Mouse (Mus musculus) urinary bladder, postnatal 4 days (tissue): ENCODE measurements at regions not wholly inside any gene's neighbourhood (a gene's known extent, or its start where the extent isn't known, plus 50 kb on each side); places are given as distances from the start of the nearest gene placed in this dataset.

ENCODE experiments used
- DNase-seq, 2 experiments: peaks; one replicate each; pipeline ENCODE4 v3.0.0; 2021 to 2022; ENCODE audit warnings: low spot score in 2 of 2

DNA sequence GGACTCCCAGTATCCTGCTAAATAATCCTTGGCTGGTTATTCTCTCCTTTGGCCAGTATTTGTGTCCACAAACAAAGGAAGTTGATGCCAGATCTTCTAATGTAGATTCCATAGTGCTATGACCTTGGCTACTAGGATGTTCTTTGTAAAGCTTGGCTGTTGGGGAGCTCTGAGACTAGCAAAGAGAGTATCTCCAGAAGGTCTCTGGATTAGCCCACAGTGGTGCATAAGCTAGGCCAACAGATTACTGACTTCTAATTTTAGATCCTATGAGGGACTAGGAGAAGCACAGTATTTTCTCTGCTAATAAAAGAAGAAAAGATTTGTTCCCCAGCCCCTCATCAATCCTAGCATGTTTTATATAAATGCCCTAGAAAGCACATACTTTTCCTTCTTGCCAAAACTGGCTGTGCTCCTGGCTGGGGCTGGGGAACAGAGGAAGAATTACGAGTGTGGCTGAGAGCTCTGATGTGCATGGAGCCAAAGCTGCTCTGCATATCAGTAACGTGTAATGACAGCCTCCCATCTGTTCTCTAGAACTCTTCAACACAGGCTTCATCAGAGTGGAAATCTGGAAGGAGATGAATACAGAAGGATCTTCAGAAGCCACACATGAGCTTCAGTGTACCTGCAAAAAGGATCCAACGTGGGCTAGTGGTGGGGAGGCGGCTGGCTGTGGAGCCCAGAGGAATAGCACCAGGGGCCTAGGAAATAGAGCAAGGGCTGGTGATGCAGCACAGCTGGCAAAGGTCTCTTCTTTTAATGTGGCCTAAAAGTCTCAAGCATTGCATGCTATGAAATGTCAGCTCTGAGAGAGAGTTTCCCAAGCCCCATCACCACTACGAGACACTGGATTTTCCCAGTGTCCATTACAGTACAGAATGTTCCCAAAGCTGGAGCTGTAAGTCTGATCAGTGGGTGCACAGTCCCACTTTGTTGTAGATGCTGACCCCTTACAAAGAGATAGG lies 283.0 kb upstream of the Plxna2 start:
- DNase-seq: peak in 1 of 2 experiments; percentile 33

DNA sequence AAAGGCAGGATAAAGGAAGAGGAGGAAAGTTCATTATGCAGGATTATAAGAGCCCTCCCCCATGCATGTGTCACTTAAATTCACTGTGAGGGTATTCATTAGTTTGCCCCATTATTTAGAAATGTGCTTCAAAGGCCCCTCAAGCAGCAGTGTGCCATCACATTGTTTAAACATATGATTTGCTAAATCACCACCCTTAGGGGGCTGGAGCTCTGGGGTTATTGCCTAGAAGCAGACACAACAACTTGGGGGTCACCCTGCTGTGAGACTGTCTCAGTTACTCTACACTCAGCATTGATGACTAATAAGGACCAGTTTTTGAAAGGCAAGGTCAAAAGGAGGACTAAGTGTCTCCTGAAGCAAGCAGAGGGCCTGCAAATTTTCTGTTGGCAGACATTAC lies 285.4 kb upstream of the Plxna2 start:
- no peak for DNase-seq

DNA sequence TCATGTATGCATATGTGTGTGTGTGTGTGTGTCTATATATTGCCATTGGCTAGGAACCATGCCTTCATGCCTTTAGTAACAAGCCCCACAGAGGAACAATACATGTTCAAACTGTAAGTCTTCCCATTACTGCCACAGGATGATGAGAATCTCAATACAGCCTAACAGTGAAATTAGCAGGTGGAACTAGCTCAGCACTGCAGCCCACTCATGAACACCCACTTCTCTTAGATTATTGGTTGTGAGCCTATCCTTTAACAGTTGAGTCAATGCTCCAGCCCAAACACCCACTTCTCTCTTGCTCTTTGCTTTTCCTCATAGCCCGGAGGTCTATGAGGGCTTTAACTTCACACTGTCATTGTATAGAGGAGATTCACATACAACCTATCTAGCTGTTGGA lies 287.5 kb upstream of the Plxna2 start:
- DNase-seq: no peak

DNA sequence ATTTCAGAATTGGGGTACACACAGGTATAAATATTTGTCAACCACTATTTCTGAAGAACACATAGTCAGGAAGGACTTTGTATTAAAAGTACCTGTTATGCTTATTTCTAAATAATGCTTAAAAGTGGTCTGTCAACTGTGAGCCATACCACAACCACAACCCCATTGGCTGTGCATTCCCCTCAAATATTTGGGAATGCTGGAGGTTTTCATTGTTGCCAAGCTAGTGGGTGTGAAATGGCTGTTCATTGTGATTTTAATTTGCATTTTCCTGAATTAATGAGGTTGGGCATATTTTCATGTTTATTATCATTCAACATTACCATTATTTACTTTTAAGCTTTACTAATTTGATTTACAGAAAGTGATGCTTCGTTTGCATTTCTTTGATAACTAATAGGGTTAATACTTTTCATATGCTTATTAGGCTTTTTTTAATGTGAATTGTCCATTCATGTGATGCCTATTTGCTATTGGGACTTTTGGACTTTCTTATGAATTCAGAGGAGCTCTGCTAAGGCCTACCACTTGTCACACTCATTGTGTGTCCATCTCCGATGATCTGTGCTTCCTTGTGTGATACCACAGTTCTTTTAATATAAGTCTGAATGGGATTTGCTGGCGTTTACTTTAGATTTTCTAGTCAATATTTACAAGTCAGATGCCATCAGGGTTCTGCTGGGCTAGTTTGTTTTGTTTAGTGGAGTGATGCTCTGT lies 297.5 kb upstream of the Plxna2 start:
- no peak for DNase-seq

DNA sequence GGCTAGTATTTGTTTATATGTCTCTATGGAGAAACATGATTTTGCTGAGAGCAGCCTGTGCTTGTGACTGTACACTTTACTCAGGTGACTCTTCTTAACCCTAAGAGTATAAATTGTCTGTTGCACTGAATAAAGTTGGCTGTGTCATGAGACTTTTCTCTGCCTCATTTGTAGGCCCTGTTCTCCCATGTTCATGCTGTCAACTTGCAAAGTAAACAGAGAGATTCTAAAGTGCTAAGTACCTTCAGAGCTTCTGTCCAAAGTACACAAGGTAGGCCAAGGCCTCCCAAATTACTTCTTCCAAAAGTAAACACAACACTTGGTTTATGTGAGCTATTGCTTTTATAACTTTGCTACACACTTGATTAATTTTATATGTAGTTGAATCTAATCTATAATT lies 299.7 kb upstream of the Plxna2 start:
- DNase-seq: no peak

DNA sequence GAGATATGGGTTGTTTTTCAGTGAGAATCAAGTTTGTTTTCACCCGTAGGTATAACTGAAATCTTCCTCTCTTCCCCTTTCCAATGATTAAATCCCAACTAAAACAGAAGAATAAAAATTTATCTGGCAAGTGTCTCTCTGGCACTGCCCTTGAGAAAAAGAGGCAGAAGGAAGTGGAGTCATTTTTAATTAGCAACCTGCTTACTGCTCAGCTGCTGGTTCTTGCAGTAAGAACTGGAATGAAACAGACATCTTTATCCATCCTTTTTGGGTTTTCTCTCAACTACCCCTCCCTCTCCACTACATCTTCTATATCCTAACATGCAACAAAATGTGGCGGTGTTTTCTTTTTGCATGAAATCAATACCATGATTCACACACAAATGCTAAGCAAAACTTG lies 302.4 kb upstream of the Plxna2 start:
- DNase-seq: no peak

DNA sequence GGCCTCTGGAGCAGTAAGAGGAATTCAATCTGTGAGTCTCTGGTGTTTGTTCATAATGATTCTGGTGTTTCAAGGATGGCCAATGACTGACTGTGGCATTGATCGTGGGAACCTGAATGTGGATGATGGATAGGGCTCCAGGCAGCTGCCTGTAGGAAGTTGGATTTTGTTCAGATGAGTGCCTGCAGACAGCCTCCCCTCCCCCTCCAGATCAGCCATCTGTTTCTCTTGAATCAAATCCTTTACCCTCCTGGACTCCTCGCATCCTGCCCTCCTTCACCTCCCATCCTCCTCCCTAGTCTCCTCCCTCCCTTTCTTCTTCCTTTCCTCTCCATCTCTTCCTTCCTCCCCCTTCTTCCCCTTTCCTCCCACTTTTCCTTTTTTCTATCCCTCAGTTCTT lies 307.6 kb upstream of the Plxna2 start:
- DNase-seq: no peak

DNA sequence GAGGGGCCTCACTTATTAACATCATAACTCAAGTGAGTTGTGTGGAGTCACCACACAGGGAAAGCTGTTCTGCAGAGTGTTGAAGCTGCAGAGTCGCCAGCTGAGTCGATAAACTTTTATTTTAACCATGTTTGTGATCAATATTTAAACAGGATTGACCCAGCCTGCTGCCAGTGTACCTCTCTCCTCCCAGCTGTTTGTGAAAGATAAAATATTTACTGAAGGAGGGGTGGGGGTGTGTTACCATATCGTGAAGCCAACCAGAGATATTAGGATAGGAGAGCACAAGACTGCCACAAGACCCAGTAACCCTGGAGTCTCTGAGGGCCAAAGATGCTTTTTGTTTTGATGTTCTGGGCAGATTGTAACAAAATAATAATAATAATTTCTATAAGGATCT lies 309.4 kb upstream of the Plxna2 start:
- DNase-seq: no peak

DNA sequence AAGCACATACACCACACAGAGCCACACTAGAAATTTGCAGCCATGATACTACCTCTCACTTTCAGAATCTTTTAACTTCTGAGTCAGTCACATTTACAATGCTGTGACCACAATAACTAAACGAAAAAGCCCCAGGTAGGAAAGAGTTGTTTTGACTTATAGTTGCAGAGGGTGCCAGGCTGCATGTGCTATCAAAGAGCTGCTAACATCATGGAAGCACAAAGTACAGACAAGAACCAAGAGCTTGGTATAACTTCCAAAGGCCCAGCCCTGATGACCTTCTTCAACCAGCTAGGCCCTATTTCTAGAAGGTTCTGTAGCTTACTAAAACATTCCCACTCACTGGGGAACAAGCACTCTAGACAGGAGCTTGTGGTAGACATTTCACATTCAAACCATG lies 314.1 kb upstream of the Plxna2 start:
- no peak for DNase-seq

DNA sequence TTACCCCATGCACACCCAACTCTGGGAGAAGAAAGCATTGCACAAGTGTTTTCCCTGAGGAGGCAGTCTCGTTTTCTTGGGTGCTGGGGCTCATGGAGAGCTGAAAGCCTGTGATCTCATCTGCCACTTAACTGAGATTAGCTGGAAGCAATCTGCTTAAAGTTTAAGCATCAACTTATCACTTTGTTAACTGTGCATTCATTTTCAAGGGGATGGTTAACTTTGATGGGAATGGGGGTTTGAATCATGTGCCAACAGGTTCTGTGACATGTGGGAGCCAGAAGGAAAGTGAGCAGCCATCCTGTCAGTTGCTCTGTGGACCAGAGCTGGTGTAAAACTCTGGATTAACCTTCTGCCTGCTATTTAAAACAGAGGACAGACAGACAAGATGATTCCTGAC lies 315.2 kb upstream of the Plxna2 start:
- no peak for DNase-seq

DNA sequence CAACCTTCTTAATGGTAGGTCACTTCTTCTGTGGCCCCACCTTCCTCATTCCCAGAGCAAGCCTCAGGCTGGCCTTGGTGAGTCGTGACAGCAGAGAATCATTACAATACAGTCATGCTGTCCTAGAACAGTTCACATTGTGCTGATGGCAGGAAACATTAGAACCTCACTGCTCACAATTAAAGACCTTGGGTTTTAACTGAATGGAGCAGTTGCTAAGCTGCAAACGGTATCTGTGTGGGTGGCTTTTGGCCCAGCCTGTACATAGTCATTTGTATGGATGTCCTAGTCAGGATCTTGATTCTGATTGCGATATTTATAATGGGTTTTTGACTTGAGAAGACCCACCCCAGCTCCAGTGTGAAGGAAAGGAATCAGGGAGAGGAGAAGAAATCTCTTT lies 336.1 kb upstream of the Plxna2 start:
- no peak for DNase-seq

DNA sequence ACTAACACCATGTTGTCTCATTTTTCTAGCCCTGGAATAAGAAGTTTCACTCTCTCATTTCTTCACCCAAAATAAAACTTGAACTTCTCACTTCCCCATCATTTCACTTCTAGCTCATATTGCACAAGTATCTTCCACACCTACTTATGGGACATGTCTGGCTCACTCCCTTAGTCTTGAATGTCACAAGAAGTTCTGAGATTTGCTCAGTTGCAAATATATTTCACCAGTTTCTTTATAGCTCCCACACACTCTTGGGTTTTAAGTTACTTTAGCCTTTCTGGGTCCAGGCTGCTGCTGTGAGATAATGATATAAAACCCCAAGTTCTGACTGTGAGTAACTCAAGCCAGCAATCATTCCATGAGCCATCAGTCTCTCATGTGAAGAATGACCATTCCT lies 350.0 kb upstream of the Plxna2 start:
- no peak for DNase-seq

DNA sequence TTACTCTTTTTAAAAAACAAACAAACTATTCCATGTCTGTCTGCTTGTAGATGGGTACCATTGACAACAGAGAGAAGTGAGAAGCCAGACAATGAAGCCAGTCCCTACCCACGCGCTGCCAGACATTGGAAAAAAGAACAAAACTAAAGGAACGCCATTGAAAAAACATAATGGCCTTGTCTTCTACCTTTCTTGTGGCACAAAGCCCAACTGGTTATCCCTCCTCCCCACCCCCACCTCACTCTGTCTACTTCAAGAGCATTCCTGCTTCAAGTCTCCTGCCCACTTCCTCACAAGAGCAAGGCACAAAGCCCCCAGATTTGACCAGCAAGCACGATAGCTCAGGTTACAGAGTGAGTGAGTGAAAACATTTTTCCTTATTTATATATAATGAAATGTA lies 355.6 kb upstream of the Plxna2 start:
- no peak for DNase-seq

DNA sequence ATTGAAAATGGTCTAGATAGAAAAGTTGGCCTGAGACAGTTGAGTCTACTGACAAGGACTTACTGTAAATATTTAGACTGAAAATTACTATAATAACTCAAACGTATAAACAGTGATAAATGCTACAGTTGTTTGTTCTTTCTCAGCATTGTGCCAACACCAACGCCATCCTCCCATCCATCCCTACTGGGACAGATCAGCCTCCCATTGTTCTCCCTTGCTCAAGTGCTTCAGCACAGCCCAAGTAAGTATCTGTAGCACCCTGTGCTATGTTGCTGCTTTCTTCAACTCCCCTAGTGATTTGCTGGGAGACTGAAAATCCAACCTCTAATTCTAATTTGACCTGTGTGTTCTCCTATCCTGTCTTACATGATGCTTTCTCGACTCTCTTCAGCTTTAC lies 358.1 kb upstream of the Plxna2 start:
- DNase-seq: no peak

DNA sequence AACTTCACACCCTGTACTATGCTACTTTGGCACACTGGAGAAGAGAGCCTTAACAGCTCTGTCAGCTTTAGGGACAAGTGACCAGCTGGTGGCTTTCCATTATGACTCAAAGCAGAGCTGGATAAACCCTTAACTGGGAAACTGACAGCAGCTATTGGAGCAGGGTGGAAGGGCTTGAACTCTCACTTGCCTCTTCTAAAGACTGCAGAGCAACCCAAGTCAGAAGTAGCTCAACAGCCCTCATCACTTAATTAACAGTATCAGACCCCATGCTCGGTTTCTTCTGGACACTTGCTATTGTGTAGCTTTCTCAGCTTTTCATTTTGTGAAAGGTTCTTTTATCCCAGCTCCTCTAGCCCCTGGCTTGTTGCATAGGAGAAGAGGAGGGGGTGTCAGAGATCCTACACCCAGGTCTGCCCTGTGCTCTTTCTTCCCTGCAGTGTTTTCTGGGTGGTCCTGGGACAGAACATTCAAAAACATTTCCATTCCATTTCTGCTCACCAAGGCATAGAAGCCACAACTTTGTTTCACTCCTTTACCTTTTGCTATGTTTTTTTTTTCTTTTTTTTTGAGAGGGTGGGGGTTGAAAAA lies 373.1 kb upstream of the Plxna2 start:
- no peak for DNase-seq

DNA sequence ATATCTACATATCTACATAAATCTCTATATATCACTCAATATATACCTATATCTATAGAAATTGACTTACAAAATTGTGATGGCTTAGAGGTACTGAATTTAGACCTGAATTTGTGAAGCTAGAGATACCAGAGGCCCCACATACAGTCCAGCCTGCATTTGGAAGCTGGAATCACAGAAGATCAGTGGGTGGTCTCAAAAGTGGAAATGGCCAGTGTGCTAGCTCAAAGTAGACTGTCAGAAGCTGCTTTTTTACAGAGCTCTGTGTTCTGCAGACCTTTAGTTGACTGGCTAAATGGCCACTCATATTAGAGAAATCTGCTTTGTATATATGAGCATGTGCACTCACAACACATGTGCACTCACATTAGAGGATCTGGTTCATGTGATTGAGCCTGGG lies 376.9 kb upstream of the Plxna2 start:
- no peak for DNase-seq

DNA sequence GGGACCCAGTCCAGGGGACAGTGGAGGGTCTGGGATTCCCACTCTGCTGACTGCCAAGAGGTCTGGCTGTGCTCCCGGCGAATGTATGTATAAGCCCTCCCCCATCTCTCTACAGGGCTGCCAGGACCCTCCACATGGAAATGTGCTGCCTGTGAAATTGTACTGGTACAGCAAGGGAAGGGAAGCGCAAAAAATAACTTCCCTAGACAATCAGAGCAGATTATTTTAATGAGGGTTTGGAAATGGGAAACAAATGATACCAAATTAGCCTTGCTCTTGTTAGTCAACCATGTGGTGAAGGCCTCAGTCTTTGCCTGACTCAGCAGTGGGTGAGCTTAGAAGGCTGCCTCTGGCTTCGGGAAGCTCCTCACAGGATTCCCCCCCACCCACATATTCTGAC lies 386.8 kb upstream of the Plxna2 start:
- peak in 1 of 2 experiments; percentile 47 for DNase-seq

DNA sequence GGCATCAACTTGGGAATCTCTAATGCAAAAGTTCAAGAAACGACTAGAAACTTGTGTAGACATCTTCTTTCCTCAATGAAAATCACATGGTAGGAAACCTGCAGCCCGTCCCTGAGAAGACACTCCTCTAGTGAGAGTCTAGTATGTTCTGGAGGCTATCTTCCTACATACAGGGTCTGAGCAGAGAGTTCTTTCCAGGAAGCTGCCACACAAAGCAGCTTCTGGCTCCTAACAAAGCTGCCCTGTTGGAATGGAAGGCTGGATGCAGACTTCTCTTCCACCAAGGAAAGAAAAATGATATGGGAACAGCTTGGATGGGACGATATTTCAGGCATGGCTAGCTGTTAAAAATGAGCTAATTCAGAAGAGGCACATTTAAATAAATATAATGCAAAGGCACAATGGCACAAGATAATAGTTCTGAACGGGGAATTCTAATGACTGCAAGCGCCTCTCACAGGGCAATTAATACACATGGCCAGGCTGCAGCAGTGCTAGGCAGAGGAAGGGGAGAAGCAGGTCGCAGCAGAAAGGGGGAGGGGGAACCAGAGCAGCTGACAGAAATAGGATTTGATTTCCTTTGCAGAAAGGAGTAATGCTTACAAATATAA lies 391.4 kb upstream of the Plxna2 start:
- no peak for DNase-seq

DNA sequence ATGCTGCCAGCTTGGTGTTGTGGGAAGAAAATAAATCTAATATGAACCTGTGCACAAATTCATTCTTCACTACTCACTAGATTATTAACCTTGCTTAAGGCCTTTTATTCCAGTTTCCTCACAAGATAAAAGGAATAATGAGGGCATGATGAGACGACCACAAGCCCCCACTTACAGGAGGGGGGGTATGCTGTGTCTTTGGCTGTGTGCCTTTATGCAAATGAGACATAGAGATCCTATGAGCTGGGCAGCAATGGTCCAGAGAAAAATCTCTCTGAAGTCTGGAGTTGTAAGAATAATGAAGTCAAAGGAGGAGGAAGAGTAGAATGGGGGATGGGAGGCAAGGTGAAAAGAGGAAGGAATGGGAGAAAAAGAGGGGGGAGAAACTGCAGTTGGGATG lies 392.2 kb upstream of the Plxna2 start:
- no peak for DNase-seq

DNA sequence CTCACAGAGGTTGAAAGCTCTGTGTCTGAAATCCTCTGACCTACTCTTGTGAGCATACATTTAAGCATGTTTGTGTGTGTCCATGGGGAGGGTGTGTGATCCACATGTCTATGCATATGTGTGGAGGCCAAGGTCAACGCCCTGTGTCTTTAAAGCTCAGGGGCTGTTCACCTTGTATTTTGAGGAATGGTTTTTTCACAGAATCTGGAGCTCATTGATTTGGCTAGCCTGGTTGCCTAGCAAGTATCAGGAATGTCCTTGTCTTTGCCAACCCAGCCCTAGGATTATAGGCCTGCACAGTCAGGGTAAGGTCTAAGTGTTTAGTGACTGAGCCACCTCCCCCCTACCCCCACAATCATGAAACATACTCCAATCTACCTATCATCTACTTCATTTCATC lies 394.0 kb upstream of the Plxna2 start:
- no peak for DNase-seq

DNA sequence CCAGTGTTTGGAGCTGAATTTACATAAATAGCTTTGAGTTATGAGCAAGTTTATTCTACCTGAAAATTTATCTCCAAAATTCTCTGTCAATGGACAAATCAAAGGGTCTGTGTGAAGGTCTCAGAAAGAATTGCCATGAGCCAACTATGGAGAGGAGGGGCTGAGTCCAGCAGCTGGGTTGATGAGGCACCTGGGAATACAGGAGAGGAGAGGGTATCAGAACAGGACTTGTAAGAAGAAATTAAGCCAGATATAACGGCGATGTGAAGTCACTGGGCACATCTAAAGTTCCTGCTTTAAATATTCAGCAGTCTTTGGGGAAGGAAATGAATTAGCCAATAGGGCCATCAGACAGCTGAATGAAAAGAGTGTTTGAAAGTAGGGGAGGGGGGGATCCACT lies 394.4 kb upstream of the Plxna2 start:
- DNase-seq: no peak

DNA sequence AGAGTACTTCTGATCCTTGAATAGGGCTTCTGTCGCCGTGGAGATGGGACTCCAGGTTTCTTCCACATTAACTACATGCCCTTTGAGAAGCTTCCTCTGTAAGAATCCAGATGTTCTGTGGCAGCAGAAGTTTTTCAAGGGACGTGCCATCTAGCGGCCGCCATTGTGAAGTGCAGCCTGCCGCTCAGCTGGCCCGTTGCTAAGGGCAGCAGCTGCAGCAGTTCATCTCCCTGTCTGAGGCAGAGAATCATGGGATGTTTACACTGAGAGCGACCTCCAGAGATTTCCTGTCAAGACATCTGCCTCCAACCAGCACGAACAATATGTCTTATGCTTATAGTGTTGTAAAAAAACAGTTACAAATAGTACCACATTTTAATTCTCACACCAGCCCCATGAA lies 395.0 kb upstream of the Plxna2 start:
- DNase-seq: peak; percentile 73 to 77
